Mouse (Mus musculus) erythroid progenitor cell, adult 5-6 weeks (primary cell): ENCODE results near the gene Lrmda. TPM values are rescaled to one million over a fixed set of nuclear protein-coding genes. Genes with fewer than 3 reads are reported as not detected.

Experiments
- ATAC-seq: replicated peaks from 2 replicates; pipeline ENCODE4 v1.8.0; 2016; ENCODE audit warnings: moderate number of reproducible peaks, mild to moderate bottlenecking, moderate TSS enrichment, inconsistent platforms; ENCODE audit not compliant: poor library complexity, low FRiP score, severe bottlenecking
- total RNA-seq, 2 experiments: library from RNA; stranded (forward) in 1 of 2; stranded (reverse) in 1 of 2; fragments of 150-400 nt in 1 of 2; fragments of 186-747, 209-891 nt in 1 of 2; gene quantifications; 2 replicates each; pipeline versions ENCODE4 v1.2.3 to v1.2.4; 2015 to 2017; ENCODE audit warnings: low replicate concordance in 2 of 2

Gene Lrmda
- total RNA-seq, 2 experiments from 2014 or later, result 12.2 TPM; not detected in 1

DNA sequence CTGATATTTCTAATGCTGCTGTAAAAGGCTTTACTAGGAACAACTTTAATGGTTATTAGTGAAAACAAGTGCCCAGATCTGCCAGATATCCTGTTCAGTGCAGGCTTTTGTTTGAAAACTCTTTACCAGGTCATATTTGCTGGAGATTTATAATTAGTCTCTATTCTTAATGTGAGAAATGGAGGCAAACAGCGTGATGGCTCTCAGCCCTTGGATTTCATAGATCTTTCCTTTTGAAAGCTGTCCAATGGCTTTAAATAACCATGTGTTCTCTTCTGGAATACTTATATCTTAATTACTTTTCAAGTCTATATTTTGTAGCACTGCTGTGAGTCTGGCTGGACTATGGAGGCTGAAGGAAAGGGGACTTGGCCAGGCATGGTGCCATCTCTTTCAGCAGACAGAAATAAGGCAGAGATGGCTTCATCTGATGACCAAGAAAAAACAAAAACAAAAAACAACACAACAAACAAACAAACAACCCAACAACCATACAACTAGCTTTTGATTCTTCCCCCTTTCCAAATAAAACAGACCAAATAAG is 996.6 kb downstream of the Lrmda start:
- no peak for ATAC-seq

DNA sequence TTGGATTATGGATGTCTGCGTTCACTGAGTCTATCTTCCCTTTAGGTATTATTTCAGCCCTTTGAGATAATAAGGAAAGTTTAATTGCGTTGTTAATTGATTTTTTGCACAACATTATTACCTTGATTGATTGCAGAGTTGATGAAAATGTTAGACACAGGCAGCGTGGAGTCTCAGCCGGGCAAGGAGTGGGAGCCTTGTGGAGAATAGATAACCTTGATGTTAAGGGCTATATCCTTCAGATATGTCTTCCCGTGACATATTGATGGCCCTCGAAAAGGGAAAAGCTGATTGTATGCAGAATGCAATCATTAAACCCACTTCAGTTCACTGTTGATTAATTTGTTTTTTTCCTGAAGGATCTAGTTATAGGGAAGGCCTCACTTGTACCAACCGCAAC is 1021.5 kb downstream of the Lrmda start:
- ATAC-seq, result no peak

- no peak for ATAC-seq
These were observed 1025.8 kb downstream of the Lrmda start for GRCm38 (mm10) chr14:23045322-23045721.

DNA sequence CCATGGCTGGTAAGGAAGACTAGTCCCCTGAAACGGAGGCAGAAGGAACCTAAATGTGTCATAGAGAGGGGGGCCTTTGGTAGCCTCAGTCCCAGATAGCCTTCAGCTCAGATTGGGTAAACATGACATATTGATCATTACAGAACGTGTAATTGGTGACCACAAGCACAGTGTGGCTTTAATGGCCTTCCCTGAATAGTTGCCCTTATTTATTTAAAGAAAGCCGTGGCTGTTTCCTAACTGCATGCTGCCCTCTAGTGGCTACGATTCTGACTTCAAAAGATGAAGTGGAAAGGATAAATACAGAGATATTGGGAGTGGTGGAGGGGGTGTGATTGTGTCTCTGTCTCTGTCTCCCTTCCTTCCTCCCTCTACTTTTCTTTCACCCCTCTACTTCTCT is 1026.8 kb downstream of the Lrmda start:
- ATAC-seq, result no peak

DNA sequence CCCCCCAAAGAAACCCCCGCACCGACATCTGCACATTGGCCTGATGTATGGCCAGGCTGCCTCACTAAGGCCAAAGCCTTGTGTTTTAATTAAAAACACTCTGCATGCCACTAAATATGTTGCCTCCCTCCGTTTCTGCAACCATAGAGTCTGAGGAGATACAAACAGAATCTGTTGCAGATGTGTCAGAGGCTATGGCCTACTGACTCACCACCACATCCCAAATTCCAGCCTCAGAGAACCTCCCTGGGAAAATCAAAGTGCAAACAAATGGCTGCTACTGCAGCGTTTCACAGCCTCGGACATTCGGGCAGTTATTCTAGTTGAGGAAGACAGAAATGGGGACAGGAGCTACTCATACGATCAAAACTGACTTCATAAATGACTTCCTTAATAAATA is 1031.9 kb downstream of the Lrmda start:
- no peak for ATAC-seq

DNA sequence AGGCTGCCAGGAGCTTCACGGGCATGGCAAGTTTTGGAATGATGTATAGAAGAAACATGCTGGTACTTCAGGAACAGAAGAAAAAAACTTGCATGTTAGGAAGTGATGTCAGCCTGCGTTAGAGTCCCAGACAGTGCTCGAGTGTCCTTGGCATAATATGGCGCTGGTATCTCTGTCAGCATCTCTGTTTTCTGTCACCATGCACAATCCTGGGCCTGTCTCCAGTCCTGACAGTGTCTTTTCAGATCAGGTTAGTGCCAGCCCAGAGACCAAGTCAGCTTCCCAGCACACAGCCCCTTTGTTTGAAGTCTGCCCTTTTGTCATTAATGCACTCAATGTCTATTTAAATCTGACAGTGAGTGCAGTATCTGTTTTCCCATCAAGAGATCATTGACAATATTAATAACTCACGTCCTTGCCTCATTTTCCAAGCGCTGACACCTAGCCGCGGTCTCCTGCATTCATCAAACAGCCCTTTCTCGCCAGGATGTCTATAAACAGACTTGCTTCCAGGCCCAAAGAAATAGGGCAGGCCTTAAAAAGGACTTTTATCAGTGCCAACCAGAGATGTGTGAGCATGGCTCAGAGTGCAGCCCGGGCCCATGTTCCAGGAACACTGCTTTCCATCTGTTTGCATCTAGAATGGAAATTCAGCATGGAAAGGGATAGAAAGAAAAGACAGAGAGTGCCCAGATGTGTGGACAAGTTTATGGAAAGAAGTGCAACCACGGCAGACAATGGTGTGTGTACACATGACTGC is 1033.5 kb downstream of the Lrmda start:
- no peak for ATAC-seq

GRCm38 (mm10) chr14:23057228-23057976 is 1037.9 kb downstream of the Lrmda start:
- no peak for ATAC-seq

- ATAC-seq, result no peak
These were observed 1038.5 kb downstream of the Lrmda start for GRCm38 (mm10) chr14:23057987-23058386.

- ATAC-seq, result no peak
These were observed 1059.2 kb downstream of the Lrmda start for GRCm38 (mm10) chr14:23078719-23079118.

- no peak for ATAC-seq
These were observed 1064.8 kb downstream of the Lrmda start for GRCm38 (mm10) chr14:23084241-23084773.

DNA sequence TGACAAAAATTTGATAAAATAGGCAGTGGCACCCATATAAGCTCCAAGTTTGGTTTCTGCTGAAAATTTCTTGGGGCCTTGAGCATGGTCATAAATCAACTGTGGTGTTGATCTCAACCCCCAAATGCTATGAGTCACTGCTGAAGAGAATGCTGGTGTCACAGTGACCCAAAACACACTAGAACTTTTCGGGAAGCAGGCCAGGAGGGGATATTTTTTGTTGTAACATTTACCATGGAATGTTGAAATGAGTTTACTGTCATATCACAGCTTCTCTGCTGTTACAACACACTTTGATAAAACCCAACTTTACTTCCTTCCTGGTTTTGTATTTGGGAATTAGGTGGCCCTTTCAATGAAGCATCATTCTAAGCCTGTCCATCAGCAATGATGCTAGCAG is 1065.3 kb downstream of the Lrmda start:
- no peak for ATAC-seq

DNA sequence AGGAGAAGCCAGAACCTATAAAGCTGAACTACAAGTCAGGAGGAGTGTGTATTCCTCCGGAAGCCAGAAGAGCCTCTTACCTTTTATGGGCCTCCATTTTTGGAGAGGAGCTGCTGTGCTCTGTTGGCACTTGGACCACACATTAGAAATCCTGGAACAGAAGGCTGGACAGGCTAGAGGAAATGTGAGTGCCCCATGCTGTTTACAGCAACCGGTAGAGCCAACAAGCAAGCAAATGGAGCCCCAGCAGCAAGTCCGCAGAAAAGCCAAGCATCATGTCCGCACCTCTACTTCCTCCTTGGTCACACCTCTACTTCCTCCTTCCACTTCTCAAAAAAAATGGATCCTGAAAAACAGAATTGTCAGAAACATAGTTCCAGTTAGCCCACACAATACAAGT is 1073.8 kb downstream of the Lrmda start:
- no peak for ATAC-seq

GRCm38 (mm10) chr14:23094546-23095157 is 1075.1 kb downstream of the Lrmda start:
- ATAC-seq, result no peak

DNA sequence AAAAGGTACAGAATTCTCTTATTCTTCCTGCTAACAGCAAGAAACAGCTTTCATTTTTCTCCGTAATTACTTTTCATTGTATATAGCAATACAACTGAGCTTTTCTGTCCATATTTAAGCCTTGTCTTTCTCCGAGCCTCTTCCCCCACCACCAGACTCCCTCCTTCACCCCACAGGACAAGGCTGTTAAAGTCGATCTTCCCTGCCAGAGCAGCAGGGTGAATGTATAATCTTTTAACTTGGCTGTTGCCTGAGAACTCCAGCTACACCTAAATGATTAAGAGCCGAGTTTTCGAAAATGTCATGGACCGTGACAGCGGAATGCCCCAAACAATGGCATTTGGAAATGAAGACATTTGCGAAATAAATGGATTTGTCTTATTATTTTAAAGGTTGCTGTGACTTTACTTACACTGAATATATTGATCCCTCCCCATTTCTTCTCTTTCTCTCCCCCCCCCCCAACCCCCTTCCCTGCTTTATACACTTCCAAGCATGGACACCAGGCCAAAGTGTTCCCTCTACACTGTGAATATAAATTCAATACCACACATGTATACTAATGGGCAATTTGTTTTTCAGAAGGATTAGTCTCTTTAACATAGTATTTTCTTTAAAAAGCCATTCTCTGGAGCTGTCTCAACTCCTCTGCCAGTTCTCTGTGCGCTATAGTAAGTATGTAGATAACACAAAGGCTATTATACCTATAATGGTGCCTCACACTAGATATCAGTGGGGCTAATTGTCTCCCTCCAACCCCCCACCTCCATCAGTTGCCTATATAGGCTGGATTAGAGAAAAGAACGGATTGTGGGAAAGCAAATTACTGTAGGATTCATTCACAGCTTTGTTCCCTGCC is 1075.9 kb downstream of the Lrmda start:
- no peak for ATAC-seq

DNA sequence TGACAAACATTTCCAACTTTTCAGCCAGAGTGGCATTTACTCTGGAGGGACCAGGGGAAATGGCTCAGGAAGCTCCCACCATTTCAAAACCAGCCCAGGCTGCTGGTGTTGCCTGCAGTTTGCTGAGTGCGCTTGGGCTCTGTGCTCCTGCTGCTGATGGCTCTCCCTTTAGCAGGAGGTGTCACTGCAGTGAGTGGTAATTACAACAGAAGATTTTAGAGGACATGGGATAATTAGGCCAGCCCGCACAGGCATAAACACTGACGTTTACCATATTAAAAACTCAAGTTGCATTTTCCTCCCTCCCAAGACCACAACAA is 1076.5 kb downstream of the Lrmda start:
- no peak for ATAC-seq

GRCm38 (mm10) chr14:23096405-23096804 is 1076.9 kb downstream of the Lrmda start:
- no peak for ATAC-seq
